Mouse (Mus musculus) CH12.LX (cell line): ENCODE data around the gene Nudc. TPM values are rescaled to one million over a fixed set of nuclear protein-coding genes. Genes with fewer than 3 reads are reported as not detected.

Experiments
- DNase-seq: peaks from one replicate; pipeline ENCODE4 v3.0.0-alpha.2; 2013; ENCODE audit errors: extremely low read depth
- H3K27ac ChIP-seq: 2 replicates; pipeline ENCODE4 v1.5.1; 2012; ENCODE audit warnings: low read depth, mild to moderate bottlenecking, control low read depth, moderate library complexity; ENCODE audit not compliant: insufficient read depth
- H3K27me3 ChIP-seq: replicated peaks from 2 replicates; pipeline ENCODE3; 2012; ENCODE audit warnings: inconsistent platforms
- H3K36me3 ChIP-seq, 2 experiments: replicated peaks in 1 of 2; 2 replicates each; pipeline versions ENCODE3 to v1.6.1; 2012; ENCODE audit warnings: inconsistent platforms in 1 of 2, low read length in 1 of 2, mild to moderate bottlenecking in 1 of 2, mixed read lengths in 1 of 2, moderate library complexity in 1 of 2; ENCODE audit not compliant: control insufficient read depth in 1 of 2, insufficient read depth in 1 of 2
- H3K4me1 ChIP-seq, 2 experiments: 2 replicates each; pipeline ENCODE4 v1.6.1; 2012; ENCODE audit warnings: inconsistent platforms in 1 of 2, moderate library complexity in 1 of 2; ENCODE audit not compliant: insufficient read depth in 2 of 2, control insufficient read depth in 1 of 2
- H3K4me2 ChIP-seq: 2 replicates; pipeline ENCODE4 v1.6.1; 2012; ENCODE audit warnings: low read depth, mild to moderate bottlenecking, control low read depth; ENCODE audit not compliant: poor library complexity, insufficient read depth, severe bottlenecking
- H3K4me3 ChIP-seq, 3 experiments: fragments of 150-350 bp in 1 of 3; sonication (generic) in 1 of 3; replicated peaks in 1 of 3; 2 replicates each; pipeline versions ENCODE3 to v1.5.1; 2011 to 2012; ENCODE audit warnings: low read depth in 2 of 3, low read length in 2 of 3, mild to moderate bottlenecking in 2 of 3, moderate library complexity in 2 of 3, control low read depth in 1 of 3, improper control_type of control experiment in 1 of 3, inconsistent platforms in 1 of 3, mixed read lengths in 1 of 3; ENCODE audit not compliant: poor library complexity in 1 of 3
- H3K79me2 ChIP-seq: replicated peaks from 2 replicates; pipeline ENCODE4 v1.6.1; 2012; ENCODE audit warnings: mild to moderate bottlenecking, moderate library complexity; ENCODE audit not compliant: control insufficient read depth, poor library complexity, insufficient read depth, severe bottlenecking; ENCODE audit errors: extremely low read depth
- H3K9ac ChIP-seq: 2 replicates; pipeline ENCODE4 v1.6.1; 2012; ENCODE audit warnings: low read depth, mild to moderate bottlenecking, control low read depth, moderate library complexity; ENCODE audit not compliant: insufficient read depth
- H3K9me3 ChIP-seq: replicated peaks from 2 replicates; pipeline ENCODE3; 2012; ENCODE audit warnings: low read length, inconsistent platforms, mixed read lengths
- CHD2 ChIP-seq: IDR thresholded peaks from 2 replicates; pipeline ENCODE4 v1.6.1; 2011; ENCODE audit warnings: low read length, improper control_type of control experiment
- CTCF ChIP-seq, 2 experiments: IDR thresholded peaks in 1 of 2; conservative IDR thresholded peaks in 1 of 2; 2 replicates each; pipeline ENCODE4 v1.5.1; 2011 to 2012; ENCODE audit warnings: low read depth in 2 of 2, low read length in 2 of 2, improper control_type of control experiment in 1 of 2, inconsistent platforms in 1 of 2, mild to moderate bottlenecking in 1 of 2, moderate library complexity in 1 of 2
- E2F4 ChIP-seq: IDR thresholded peaks from 2 replicates; pipeline ENCODE4 v1.6.1; 2011; ENCODE audit warnings: low read depth, low read length, improper control_type of control experiment; ENCODE audit not compliant: insufficient replicate concordance
- ELF1 ChIP-seq: IDR thresholded peaks from 2 replicates; pipeline ENCODE4 v1.6.1; 2014; ENCODE audit warnings: low read depth, mild to moderate bottlenecking, inconsistent platforms, low read length, improper control_type of control experiment
- HCFC1 ChIP-seq: IDR thresholded peaks from 2 replicates; pipeline ENCODE4 v1.6.1; 2012; ENCODE audit warnings: low read depth, mild to moderate bottlenecking, inconsistent platforms, low read length, improper control_type of control experiment
- KAT2A ChIP-seq: IDR thresholded peaks from 2 replicates; pipeline ENCODE4 v1.6.1; 2012; ENCODE audit warnings: low read length, improper control_type of control experiment, inconsistent platforms; ENCODE audit not compliant: insufficient replicate concordance
- MAFK ChIP-seq: IDR thresholded peaks from 2 replicates; pipeline ENCODE4 v1.6.1; 2011; ENCODE audit warnings: low read length, improper control_type of control experiment; ENCODE audit not compliant: insufficient replicate concordance
- MAZ ChIP-seq: IDR thresholded peaks from 2 replicates; pipeline ENCODE4 v1.6.1; 2012; ENCODE audit warnings: low read depth, mild to moderate bottlenecking, inconsistent platforms, low read length, improper control_type of control experiment, moderate library complexity
- MXI1 ChIP-seq: IDR thresholded peaks from 2 replicates; pipeline ENCODE4 v1.6.1; 2011; ENCODE audit warnings: mild to moderate bottlenecking, low read depth, low read length, improper control_type of control experiment
- MYC ChIP-seq: IDR thresholded peaks from 2 replicates; pipeline ENCODE4 v1.6.1; 2011; ENCODE audit warnings: low read depth, mild to moderate bottlenecking, improper control_type of control experiment, low read length
- NRF1 ChIP-seq: IDR thresholded peaks from 2 replicates; pipeline ENCODE4 v1.6.1; 2014; ENCODE audit warnings: low read depth, mild to moderate bottlenecking, inconsistent platforms, low read length, improper control_type of control experiment, moderate library complexity
- POLR2A ChIP-seq: IDR thresholded peaks from 2 replicates; pipeline ENCODE4 v1.6.1; 2011; ENCODE audit warnings: low read depth, mild to moderate bottlenecking, improper control_type of control experiment, low read length
- RAD21 ChIP-seq: IDR thresholded peaks from 2 replicates; pipeline ENCODE4 v1.6.1; 2011; ENCODE audit warnings: low read depth, mild to moderate bottlenecking, low read length, improper control_type of control experiment, moderate library complexity
- SIN3A ChIP-seq: IDR thresholded peaks from 2 replicates; pipeline ENCODE4 v1.6.1; 2012; ENCODE audit warnings: low read length, improper control_type of control experiment, inconsistent platforms
- SMC3 ChIP-seq: IDR thresholded peaks from 2 replicates; pipeline ENCODE4 v1.6.1; 2011; ENCODE audit warnings: low read depth, low read length, improper control_type of control experiment
- TBP ChIP-seq: conservative IDR thresholded peaks from 2 replicates; pipeline ENCODE4 v1.6.1; 2011; ENCODE audit warnings: low read depth, low read length, improper control_type of control experiment
- TCF12 ChIP-seq: IDR thresholded peaks from 2 replicates; pipeline ENCODE4 v1.6.1; 2014; ENCODE audit warnings: low read depth, mild to moderate bottlenecking, inconsistent platforms, low read length, improper control_type of control experiment
- UBTF ChIP-seq: IDR thresholded peaks from 2 replicates; pipeline ENCODE4 v1.6.1; 2012; ENCODE audit warnings: low read depth, mild to moderate bottlenecking, inconsistent platforms, low read length, improper control_type of control experiment, moderate library complexity
- ZC3H11A ChIP-seq: IDR thresholded peaks from 2 replicates; pipeline ENCODE4 v1.6.1; 2012; ENCODE audit warnings: low read depth, mild to moderate bottlenecking, inconsistent platforms, low read length, improper control_type of control experiment
- ZKSCAN1 ChIP-seq: IDR thresholded peaks from 2 replicates; pipeline ENCODE4 v1.6.1; 2012; ENCODE audit warnings: low read depth, inconsistent platforms, low read length, improper control_type of control experiment, borderline replicate concordance
- ZNF384 ChIP-seq: IDR thresholded peaks from 2 replicates; pipeline ENCODE4 v1.6.1; 2012; ENCODE audit warnings: low read depth, low read length, improper control_type of control experiment, inconsistent platforms
- dilution Hi-C: fragments of 300-500 bp; cut with MboI; formaldehyde crosslinking; loops from 2 replicates; pipeline ENCODE4 v1.14.3; 2020; ENCODE audit warnings: low sequenced_read_pairs; ENCODE audit not compliant: extremely low pct_unique_long_range_greater_than_20kb, extremely low pct_ligation_motif_present
- in situ Hi-C: fragments of 300-500 bp; cut with MboI; formaldehyde crosslinking; loops from 3 replicates; pipeline ENCODE4 v1.14.3; 2019; ENCODE audit warnings: low sequenced_read_pairs, low pct_ligation_motif_present, low pct_unique_long_range_greater_than_20kb, mixed read lengths
- polyA plus RNA-seq: library from polyadenylated mRNA; unstranded; fragments of >175 nt; gene quantifications from 2 replicates; pipeline ENCODE4 v1.2.1, GENCODE M21; 2012; ENCODE audit warnings: low read depth; ENCODE audit not compliant: insufficient read length
- total RNA-seq, 2 experiments: library from RNA; depleted of rRNA; stranded (reverse); fragments of 300-350 nt in 1 of 2; fragments of >200 nt in 1 of 2; gene quantifications; 2 replicates each; pipeline ENCODE4 v1.2.3; 2012 to 2014

Gene Nudc
- total and polyA plus RNA-seq, 3 experiments = 199 to 718 (median 408) TPM

GRCm38 (mm10) chr4:133595538-133595937, 49.7 kb upstream of the Nudc start:
- TF ChIP-seq SMC3 = no peak
- TF ChIP-seq POLR2A = 0 out of 2 replicates have a peak, but pooled peaks have one; percentile 30
- Histone ChIP-seq H3K4me2 (peak overlapping the region; percentile 51), H3K4me1 (peaks cover 17 to 54% of the 10 kb centered on the region in 2 experiments), H3K9ac (no peak overlapping the region), H3K27me3 (no peaks in the 10 kb centered on the region), H3K79me2 (no peaks in the 10 kb centered on the region), H3K27ac (peak overlapping the region; percentile 74), H3K9me3 (no peaks in the 10 kb centered on the region), H3K36me3 (peaks cover 6 to 25% of the 10 kb centered on the region in 2 experiments), H3K4me3 (no peak overlapping the region)
- no peak for DNase-seq
- in situ Hi-C loops = loop anchor here (5.0 to 25.0 kb wide), 3 partner anchors 37 to 492 kb away; partner anchors contain the start of gene Cd52
- dilution Hi-C loops = no loop called here

- no peak overlapping the region for H3K9ac ChIP-seq
- DNase-seq = peak; percentile 62
- in situ Hi-C loops = loop anchor here (25.0 kb wide), 1 partner anchor 495 kb away; the partner anchor contains the start of gene Cd52
- no peaks in the 10 kb centered on the region for H3K27me3 ChIP-seq
- TF ChIP-seq MAZ = no peak
- TF ChIP-seq E2F4 = no peak
- TF ChIP-seq CHD2 = no peak
- peak; percentile 68 to 83 for TF ChIP-seq CTCF (conservative IDR thresholded peaks at IDR 0.05 in 1 of 2, IDR thresholded peaks at IDR 0.05 in 1 of 2; ENCODE audit: low read depth in 2 of 2, low read length in 2 of 2)
- TF ChIP-seq HCFC1 = no peak
- peak; percentile 79 for TF ChIP-seq RAD21
- TF ChIP-seq ZNF384 = no peak
- TF ChIP-seq SMC3 = peak; percentile 77
- peak; percentile 3; the same call in 1 of the 2 replicates for TF ChIP-seq ZC3H11A
- H3K9me3 ChIP-seq = no peaks in the 10 kb centered on the region
- H3K36me3 ChIP-seq = peaks cover 32 to 55% of the 10 kb centered on the region in 2 experiments
- H3K4me1 ChIP-seq = peaks cover 12 to 33% of the 10 kb centered on the region in 2 experiments
- H3K4me2 ChIP-seq = no peak overlapping the region
- H3K27ac ChIP-seq = no peak overlapping the region
- dilution Hi-C loops = no loop called here
- H3K79me2 ChIP-seq = no peaks in the 10 kb centered on the region; the same call in 1 of the 2 replicates
- no peak overlapping the region for H3K4me3 ChIP-seq
Observed at GRCm38 (mm10) chr4:133592570-133592969, 46.8 kb upstream of the Nudc start.

- H3K4me1 ChIP-seq = peaks cover 2 to 30% of the 10 kb centered on the region in 2 experiments; a peak in 3 of 4 replicates
- H3K79me2 ChIP-seq = peaks cover 6% of the 10 kb centered on the region
- H3K9ac ChIP-seq = peak within 1 kb of the TSS; percentile 88
- no peaks in the 10 kb centered on the region for H3K27me3 ChIP-seq
- in situ Hi-C loops (loop anchor here (25.0 kb wide), 1 partner anchor 503 kb away; the partner anchor contains the start of gene Cd52), dilution Hi-C loops (no loop called here)
- peak within 1 kb of the TSS; percentile 91 for H3K4me2 ChIP-seq
- H3K9me3 ChIP-seq = no peaks in the 10 kb centered on the region
- peak within 1 kb of the TSS; percentile 78 to 99 (median 90) for H3K4me3 ChIP-seq
- peak; percentile 92 for DNase-seq
- peak within 1 kb of the TSS; percentile 66 for H3K27ac ChIP-seq
- H3K36me3 ChIP-seq = peaks cover 58 to 73% of the 10 kb centered on the region in 2 experiments
- TF ChIP-seq ELF1 (peak; percentile 96), MXI1 (peak; percentile 71; the same call in 1 of the 2 replicates), NRF1 (peak; percentile 73), SIN3A (peak; percentile 95), KAT2A (peak; percentile 80; the same call in 1 of the 2 replicates), TBP (peak; percentile 83), MAFK (no peak), ZKSCAN1 (no peak), MYC (peak; percentile 58; the same call in 1 of the 2 replicates), CHD2 (no peak), HCFC1 (peak; percentile 86), UBTF (no peak), SMC3 (no peak), TCF12 (peak; percentile 65), POLR2A (peak; percentile 83), RAD21 (no peak), E2F4 (no peak)
Observed at GRCm38 (mm10) chr4:133584059-133584951, 38.5 kb upstream of the Nudc start, which contains the start of gene Gpn2. TSS of gene Gpn2 (plus strand) at chr4:133584362.
